Mouse (Mus musculus): ENCODE measurements around the gene Maged1. TPM values are rescaled to one million over a fixed set of nuclear protein-coding genes. Genes with fewer than 3 reads are reported as not detected.

Maged1 gene
- total RNA-seq (2023) = 10 to 100 TPM; 11.5 to 11.9 TPM

DNA sequence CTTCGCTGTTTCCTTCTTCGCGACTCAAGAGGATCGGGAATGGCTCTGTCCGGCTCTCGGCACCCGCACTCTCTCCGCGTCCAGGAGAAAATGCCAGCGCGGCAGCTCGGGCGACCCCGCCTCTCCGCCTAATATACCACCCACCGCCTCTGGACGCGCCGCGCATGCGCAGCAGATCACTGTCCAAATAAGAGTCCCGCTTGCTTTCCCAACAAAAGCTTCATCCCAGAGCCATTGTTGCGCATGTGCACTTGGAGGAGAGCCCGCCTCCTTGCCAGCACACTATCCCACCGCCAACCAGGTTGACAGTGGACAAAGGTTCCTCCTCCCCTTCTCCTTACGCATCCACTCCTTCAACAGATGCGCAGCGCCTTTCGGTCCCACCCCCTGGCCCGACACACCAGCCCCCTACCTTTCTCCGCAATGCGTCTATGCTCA, at the start of gene Maged1:
Maged1 (minus strand) TSS at position 226 of the 438 bp plus-strand sequence.

Other genes starting within 250 kb of the Maged1 start
- not detected for gene Fam90a1b, start 175.4 kb downstream of the Maged1 start, total RNA-seq (2023)
- gene Apoo, start 175.0 kb downstream of the Maged1 start, total RNA-seq (2023) = 1 to 10 TPM; 5.7 to 6.7 TPM
- 1 to 10 TPM; 8.6 to 9.6 TPM for gene Gspt2, start 93.9 kb upstream of the Maged1 start, total RNA-seq (2023)
- gene Zxdb, start 182.4 kb upstream of the Maged1 start, total RNA-seq (2023) = 1 to 10 TPM; 9.1 to 9.2 TPM